Mouse (Mus musculus): ENCODE measurements around the gene Ubl3.

DNA sequence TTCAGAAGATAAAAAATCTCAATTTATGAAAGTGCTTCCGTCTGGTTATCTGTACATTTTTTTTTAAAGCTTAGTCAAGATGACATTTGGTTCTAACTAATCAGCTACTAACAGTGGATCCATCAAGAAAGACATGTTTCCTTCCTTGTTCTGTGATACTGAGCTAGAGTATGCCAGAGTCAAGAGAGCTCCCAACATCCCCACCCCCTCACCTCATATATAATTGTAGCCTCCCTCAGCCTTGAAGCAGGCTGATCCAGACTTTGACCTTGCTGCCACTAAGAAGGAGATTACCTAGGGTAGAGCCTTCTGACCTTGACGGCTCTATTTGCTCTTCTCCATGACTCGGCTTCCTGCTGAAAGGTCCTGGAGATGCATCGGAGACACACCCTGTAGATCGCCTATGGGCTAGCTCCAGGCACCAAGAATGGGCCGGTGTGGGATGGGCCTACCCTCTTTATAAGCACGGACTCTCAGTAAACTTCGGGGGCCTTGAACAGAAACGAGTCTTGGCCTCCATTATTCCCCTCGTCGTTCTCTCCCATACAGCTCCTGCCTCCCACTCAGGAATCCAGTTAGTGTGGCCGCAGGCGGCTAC is 27.9 kb upstream of the Ubl3 start:
- TF ChIP-seq POLR2A (IDR thresholded peaks at IDR 0.05; ENCODE audit: low read depth, low read length) = no peak
- no peak for TF ChIP-seq CTCF (IDR thresholded peaks at IDR 0.05; ENCODE audit: extremely low read depth, insufficient read depth, insufficient read length, insufficient replicate concordance)
